Mouse (Mus musculus) right cerebral cortex, postnatal 14 days (tissue): Measurements from ENCODE around the gene Cdc5l.

Experiments
- DNase-seq: peaks from one replicate; pipeline ENCODE4 v3.0.0; 2022

The Cdc5l gene

DNA sequence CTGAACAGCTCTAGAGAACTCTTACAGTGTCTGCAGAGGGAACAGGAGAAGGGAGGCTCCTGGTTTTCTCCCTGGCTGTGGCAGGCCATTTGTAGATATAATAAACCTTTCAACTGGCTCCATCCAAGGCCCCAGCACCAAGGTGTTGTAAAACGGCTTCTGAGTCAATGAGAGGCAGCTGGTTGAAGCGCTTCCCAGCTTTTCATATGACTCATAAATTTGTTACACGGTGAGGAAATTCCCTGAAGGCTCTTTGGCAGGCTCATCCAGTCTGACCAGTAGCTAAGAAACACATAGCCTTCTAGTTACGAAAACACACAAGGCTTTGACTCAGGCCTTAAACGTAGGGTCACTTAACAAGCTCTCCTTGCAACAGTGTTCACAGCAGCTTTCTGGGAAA, 74.1 kb downstream of the Cdc5l start:
- no peak for DNase-seq

GRCm38 (mm10) chr17:45356431-45356830, 77.1 kb downstream of the Cdc5l start:
- no peak for DNase-seq

DNA sequence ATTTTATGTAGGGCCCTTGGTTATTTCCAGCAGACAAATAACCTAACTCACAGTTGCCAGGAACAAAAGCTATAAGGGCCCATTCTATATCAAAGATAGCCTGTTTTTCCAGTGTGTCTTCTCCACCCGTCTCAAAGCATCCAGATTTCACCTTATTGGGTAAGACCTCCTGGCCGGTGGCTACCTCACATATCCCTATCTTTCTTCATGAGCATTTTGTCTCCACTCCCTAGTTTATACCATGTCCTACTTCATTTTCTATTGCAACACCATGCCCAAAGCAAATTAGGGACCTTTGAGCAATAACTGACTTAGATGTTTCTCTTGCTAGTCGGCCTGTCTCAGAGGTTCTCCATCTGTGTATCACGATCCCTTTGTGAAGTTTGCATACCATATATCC, 85.6 kb downstream of the Cdc5l start:
- no peak for DNase-seq
